Mouse (Mus musculus) cerebellum, postnatal 4 days (tissue): ENCODE data around the gene Map4.
A peak's percentile ranks its signal among the peaks of the same experiment; 100 is the strongest.
"Not testable (repeated sequence)": the region's sequence is repeated elsewhere in the genome, so short reads cannot be mapped to it uniquely, and the experiment has no call there.

ENCODE experiments used
- DNase-seq, 2 experiments: peaks; one replicate each; pipeline ENCODE4 v3.0.0; 2022; ENCODE audit warnings: low spot score in 2 of 2, mixed read lengths in 1 of 2

Gene Map4

DNA sequence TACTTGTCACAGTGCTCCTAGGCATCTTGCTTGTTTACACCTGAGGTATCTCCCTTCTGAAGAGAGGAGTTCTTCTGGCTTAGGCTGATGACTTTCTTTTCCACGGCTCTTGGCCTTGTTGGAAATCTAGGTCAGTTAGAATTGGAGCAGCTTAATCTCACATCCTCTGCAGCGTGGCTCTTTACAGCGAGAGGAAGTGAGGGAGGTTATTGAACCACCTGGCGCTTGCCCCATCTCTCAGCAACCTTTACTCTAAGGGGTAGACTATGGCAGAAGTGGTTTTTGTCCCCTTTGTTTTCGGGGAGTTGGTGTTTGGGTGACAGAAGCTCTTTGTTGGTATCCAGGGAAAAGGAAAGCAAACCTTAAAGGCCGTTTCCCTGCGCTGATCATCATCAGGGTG, 131.1 kb downstream of the Map4 start:
- DNase-seq: no peak

DNA sequence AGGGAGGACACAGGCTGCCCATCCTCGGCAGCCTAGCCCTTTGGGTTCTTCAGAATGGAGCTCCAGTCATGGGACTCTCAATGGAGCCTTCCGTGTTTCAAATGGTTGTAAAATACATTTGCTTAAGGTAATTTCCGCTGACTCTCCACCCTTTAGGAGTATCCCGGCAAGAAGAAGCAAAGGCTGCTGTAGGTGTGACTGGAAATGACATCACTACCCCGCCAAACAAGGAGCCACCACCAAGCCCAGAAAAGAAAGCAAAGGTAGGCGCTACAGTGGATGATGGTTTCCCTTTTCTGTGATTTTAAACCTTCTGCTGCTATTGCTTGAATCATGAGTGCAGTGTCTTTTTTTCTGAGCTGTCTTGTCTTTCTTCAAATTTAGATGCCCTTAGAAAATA, 131.6 kb downstream of the Map4 start:
- no peak for DNase-seq

DNA sequence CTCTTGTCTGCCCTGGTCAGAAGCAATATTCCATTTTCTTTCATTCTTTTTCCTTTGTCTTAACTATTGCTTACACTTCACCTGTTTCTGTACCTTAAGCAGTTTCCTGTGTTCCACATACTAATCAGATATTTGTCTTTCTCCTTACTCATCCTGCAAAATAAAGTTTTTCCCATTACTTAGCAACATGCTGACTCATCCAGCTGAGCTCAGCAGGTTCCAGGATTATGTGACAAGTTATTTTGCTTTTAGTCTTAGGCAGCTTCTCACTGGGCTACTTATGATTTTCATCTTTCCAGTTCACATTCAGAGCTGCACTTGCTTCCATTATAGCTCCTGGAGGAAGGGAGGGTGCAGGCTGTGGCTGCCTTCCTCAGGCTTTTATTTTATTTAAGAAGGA, 133.4 kb downstream of the Map4 start:
- no peak for DNase-seq

DNA sequence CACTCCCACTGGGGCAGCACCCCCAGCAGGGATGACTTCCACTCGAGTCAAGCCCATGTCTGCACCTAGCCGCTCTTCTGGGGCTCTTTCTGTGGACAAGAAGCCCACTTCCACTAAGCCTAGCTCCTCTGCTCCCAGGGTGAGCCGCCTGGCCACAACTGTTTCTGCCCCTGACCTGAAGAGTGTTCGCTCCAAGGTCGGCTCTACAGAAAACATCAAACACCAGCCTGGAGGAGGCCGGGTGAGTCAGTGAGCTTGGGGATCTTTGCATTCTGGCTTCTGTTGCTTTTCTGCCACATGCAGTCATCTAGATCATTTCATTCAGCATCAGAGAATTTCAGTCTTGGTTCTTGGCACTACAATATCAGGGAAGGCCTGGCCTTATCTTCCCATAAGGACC, 137.5 kb downstream of the Map4 start:
- DNase-seq: no peak

DNA sequence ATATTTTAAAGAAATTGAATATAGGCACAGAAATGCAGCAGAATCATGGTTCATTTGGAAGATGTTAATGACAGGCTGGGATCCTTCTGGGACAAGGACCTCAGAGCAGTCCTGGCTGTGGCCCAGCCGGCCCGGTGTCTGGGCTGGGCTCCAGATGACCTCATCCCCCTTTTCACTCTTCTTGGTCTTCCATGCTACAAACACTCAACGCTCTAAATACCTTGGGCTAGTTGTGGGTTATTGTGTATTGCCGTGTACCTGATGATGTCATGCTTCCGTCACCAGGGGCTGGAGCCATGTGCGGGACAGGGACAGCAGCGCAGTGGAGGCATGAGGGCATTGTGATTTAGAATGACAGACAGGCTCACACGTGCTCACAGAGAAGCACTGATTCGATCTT, 139.1 kb downstream of the Map4 start:
- DNase-seq: peak in 1 of 2 experiments; percentile 56

DNA sequence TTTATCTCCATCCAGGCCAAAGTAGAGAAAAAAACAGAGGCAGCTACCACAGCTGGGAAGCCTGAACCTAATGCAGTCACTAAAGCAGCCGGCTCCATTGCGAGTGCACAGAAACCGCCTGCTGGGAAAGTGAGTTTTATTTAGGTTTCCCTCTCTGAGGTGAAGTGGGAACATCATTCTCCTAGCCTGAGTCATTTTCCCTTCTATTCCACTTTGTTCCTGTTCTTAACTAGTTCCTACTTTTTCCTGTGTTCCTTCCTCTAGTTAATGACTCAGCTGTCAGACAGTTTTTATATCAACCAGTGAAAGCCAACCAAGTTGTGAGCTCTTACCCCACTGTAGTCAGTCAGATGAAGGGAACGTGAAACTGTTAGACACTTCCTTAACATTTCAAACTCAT, 139.8 kb downstream of the Map4 start:
- no peak for DNase-seq

DNA sequence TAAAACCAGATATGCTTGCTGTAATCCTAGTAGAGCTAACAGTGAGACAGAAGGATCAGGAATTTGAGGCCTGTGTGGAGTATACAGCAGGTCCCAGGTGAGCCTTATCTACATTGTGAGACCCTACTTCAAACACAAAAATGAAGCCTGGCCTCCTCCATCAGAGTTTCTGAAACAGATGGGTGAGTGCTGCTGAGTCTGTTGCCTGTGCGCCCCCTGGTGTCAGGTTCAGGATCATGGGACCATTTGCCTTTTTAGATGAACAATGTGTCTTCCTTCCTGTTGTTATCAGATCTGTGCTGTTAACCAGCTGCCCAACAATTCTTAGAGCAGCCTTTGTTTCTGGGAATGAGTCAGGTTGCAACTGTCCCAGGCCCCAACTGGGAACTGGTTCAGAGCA, 140.6 kb downstream of the Map4 start:
- peak; percentile 67 to 84 for DNase-seq

DNA sequence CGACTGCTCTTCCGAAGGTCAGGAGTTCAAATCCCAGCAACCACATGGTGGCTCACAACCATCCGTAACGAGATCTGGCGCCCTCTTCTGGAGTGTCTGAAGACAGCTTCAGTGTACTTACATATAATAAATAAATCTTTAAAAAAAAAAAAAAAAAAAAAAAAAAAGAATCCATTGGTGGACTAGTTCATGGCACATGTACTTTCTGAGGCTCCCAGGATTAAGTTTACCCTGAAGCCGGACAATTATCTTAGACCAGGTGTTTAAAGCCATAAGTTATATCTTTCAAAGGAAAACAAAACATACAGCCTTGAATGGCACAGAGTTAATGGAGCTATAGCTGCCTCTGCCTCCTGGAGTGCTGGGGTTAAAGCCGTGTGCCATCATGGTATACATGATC, 145.2 kb downstream of the Map4 start:
- not testable (repeated sequence) for DNase-seq

DNA sequence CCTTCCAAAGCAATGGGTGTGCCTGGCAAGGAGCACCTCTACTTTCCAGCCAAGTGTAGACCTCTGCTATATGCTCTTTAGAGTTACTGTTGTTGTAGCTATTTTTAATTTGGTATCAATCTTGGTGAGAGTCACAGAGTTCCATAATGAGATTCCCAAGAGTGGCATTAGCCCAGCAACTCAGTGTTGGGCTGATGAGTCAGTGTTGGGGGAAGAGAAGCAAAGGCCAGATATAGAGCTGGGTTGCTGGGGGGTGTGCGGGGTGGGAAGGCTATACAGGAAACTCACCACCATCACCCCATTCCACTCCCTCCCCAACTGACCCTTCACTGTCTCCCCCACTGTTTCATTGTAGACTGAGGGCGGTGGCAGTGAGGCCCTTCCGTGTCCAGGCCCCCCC, 149.8 kb downstream of the Map4 start:
- no peak for DNase-seq

DNA sequence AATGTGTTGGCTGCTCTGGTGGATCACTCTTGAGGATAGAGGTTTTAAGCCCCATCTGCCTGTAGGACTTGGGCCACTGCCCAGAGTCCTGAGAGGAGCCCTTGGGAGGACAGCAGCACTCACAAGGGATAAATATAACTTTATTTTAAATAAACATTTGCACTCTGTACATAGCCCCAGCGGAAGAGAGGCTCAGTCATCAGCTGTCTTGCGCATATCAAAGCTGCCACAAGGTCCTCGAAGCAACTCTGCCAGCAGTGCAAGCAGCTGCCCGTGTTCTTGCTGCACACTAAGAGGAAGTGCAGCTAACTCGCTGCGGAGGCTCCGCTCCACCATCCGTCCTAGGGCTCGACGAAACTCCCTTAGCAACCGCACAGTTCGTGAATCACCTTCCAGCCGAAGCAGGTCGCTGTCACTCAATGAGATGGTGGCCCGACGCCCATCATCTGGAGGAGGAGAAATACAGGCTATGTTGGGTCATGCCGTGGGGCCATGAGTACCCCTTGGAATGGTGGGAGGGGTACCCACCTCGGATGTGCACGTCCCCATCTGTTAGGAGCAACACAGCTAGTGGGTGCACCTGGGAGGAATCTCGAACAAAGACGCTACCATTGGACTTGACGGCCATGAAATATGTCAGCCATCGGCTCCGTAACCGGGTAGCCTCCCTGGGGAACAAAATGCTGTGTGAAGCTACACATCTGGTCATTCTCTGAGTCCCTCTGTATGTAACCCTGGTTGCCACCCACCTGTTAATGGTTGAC, 153.1 kb downstream of the Map4 start:
- no peak for DNase-seq

DNA sequence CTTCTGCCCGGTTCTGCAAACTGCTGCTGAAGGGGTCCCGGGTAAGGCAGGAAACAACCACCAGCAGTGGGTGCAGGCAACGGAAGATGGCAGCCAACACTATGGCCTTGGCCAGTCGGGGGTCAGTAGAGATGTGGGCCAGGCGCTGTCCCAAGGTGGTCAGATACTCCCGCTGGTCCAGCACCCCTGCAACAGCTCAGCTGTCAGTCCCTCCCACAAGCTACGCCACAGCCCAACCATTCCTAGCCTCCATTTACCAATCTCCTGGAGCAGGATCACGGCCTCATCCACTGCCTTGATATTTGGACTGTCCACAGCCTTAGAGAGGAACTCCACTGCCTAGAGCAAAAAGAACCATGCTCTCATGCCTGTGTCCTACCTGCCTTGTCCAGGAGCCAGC, 154.4 kb downstream of the Map4 start:
- DNase-seq: no peak

DNA sequence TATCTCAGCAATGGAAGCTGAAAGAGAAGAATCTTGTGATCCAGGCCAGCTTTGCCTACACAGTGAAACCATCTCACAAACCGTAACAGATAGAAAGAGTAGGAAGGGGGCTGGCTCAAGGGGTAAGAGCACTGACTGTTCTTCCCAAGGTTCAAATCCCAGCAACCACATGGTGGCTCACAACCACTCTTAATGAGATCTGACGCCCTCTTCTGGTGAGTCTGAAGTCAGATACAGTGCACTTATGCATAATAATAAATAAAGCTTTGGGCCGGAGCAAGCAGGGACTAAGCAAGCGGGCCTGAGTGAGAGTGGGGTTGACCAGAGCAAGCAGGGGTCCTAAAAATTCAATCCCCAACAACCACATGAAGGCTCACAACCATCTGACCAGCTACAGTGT, 162.0 kb downstream of the Map4 start:
- DNase-seq: no peak

DNA sequence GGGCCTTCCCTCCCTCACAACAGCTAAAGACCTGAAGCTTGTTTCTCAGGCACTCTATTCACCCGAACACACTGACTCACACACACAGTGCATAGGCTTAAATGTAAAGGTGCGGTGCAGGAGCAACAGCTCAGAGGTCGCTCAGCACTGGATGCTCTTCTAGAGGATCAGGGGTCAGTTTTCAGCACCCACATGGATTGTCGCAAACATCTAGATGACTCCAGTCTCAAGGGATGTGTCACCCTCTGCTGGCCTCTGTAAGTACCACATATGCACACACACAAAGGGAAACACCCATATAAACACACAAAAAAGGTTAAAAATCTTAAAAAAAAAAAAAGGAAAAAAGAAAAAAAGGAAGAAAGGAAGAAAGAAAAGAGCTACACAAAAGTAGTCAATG, 163.5 kb downstream of the Map4 start:
- no peak for DNase-seq

DNA sequence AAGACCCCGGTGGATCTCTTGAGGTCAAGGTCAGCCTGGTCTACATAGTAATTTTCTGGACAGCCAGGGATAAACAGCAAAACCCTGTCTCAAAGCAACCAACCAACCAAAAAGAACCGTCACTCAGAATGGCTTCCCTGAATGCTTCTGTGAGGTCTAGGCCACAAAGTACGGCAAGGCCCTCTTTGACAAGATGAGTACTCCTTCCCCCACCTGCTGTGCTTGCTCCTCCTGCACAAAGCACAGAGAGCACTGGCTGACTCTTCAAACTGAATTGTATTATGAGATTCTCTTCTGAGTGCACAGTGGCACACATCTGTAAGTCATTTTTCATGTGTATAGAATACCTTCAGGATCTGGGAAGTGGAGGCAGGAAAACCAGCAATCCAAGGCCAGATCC, 166.5 kb downstream of the Map4 start:
- DNase-seq: no peak

DNA sequence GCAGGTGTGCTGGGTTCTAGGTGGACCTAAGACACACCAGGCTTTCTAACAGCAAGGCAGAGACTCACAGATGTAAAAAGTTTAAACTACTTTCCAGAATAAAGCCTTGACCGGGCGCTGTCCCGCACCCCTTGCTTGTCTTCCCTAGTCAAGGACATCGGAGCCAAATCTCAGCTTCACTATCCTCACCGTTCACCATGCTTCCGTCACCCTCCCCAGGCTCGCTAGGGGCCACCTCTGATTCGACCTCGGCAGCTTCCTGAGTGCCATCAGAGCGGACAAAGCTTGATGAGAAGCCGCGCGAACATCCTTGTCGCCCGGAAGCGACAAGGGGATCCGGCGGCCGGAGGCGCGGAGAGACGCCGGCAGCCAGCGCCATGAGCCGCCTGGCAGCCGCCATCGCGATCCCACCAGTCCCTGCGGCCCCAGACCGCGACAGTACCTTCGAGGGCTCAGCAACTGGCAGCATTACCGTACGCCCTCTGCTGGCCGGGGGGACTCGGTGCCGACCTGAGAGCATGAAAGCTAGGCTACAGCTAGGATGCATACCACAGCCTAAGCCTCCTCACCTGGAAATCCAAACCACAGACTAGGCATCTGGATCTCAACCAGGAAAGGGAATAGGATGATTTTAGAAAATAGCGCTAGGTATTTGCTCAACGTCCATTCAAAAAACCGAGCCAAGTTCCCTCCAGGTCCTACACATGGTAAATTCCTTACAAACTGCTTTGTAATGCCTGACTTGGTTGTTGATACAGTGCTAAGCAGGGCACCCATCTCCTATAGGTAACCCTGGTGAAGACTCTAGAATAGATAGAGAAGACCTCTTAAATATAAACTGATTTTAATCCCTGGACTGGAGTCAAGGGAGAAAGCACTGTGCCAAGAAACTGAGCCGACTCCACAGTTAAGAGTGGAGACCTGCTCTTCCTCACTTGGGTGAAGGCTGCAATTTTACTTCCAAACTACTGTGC, 169.7 kb downstream of the Map4 start:
- peak; percentile 94 to 96 for DNase-seq

DNA sequence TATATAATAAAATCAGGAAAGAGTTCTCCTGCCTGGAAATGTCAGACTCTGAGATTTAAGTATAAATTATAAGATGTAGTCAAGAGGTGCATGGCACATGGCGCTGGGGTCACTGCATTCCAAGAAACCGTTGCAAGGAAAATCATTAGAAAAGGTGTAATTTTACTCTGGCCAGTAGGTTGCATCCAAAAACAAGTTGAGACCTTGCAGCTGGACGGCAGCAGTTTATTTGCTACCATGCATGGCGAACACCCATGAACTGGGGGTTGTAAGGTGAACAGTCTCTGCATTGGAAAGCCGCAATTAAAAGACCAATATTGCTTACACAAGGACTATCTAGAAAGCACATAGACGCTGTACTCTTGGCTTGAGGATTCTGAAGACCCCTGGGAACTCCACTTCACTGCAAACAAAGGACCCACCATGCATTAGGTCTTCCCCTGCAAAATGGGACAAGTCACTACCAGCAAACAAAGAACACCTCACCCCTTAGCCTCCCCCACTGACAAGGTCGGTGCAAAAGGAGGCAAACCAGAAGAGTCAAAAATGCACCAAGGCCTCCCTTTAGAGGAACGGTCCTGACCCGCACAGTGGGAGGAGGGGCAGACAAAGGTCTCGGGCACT, 185.2 kb downstream of the Map4 start:
- no peak for DNase-seq

DNA sequence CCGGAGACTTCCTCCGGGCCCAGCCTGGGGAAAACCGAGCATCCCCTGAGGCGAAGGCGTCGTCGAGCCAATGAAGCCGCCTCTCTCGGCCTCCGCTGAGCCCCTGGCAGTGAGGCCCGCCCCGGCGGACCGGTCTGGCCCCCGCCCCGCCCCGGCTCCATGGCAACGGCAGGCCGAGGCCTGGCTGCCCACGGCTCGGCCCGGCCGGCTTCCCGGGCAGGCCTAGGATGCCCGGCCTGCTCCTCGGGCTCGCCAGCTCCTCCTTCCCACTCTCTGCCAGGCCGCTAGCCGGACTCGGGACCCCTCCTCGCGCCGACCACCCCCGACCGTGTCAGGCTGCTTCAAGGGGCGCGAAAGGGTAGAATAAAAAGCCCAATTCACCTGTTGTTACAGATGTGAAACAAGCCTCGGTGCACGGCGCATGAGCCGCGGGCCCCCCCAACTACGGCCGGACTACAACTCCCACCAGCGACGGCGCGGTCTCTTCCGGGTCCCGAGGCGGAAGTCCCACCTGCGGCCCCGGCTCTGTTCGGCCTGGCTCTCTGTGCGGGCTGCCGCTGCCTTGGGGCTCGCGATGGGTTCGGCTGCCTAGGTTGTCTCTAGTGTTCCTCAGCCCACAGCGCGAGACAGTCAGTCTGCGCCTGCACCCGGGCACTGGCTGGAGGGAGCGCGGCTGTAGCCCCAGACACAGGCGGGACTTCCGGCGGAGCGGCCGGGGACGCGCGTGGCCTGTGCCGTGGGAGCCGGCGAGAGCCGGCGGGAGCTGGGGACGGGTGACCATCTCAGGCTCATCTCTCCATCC, 185.9 kb downstream of the Map4 start, which contains the start of gene Smarcc1:
Smarcc1 (plus strand) TSS at position 732 of the 802 bp plus-strand sequence.
- peak; percentile 79 to 88 for DNase-seq

DNA sequence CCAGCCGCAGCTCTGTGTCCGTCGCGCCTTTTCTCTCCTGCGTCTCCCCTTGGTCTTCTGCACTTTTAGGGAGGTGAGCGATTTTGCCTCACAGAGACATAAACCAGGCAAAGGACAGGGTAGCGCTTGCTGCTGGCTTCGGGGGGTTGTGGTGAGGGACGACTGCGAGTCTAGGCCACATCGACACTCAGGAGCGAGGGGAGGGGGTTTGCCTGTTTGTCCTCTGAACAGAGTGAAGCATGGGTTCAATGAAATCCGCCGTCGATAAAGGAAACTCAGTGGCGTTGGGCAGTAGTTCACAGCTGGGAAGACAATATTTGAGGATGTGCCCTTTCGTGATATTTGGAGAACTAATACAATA, 186.5 kb downstream of the Map4 start, which contains the start of gene Dhx30:
Dhx30 (minus strand) TSS at position 52 of the 361 bp plus-strand sequence.
- no peak for DNase-seq

DNA sequence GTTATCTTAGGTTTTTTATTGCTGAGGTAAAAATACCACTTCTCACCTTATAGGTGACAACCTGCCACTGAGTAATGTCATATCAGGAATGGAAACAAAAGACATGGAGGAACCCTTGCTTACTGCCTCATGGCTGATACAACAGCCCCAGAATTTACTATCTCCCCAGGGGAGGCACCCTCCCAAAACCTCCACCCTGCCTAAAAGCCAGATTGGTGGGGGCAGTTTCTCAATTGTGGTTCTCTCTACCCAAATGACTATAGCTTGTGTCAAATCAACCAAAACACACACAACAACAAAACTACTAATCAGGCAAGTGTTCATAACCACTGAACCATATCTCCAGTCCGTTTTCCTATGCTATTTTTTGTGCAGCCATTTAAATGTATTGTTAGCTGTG, 187.0 kb downstream of the Map4 start:
- DNase-seq: no peak

DNA sequence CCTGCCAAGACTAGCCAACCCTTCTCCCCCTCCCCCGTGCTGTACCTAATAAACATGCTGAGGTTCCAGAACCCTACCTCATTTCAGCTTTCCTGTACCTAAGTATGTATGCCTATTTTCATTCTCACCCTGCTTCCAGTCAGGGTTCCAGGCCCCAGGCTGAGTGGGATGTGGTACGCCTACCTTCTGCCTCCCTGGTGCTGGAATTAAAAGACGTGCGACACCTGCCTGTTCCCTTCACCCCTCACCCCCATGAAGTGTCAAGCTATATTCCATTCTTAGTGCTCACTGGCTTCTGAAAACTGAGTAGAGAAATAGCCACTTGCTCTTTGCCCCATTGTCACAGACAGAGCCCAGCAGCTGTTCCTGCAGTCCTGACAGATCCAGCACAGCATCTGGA, 190.2 kb downstream of the Map4 start:
- no peak for DNase-seq

DNA sequence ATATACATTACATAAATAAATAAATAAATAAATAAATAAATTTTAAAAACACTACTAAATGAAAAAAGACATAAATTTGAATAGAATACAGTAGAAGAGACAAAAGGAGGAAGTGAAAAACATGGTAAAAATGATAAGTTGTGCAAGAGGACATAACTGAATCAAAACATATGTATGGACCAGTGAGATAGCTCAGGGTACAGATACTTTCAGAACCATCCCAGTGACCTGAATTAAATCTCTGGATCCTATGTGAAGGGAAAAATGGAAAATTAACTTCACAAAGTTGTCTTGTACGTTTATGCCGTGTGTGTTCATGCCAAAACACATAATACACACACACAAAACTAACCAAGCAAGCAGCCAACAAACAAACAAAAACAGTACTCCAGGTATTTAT, 192.1 kb downstream of the Map4 start:
- DNase-seq: no peak
